Mouse (Mus musculus) embryonic facial prominence, embryonic 14.5 days (tissue): ENCODE data around the gene Lysmd4. TPM values are rescaled to one million over a fixed set of nuclear protein-coding genes. Genes with fewer than 3 reads are reported as not detected.

Experiments used
- ATAC-seq: fragments of 200-750 bp; cut with Nextera tagmentation; 2 replicates; pipeline ENCODE4 v1.8.0; 2017; ENCODE audit warnings: low read depth, moderate number of reproducible peaks, moderate TSS enrichment
- DNase-seq: peaks from one replicate; pipeline ENCODE4 v3.0.0-alpha.2; 2015; ENCODE audit warnings: low spot score
- H3K27ac ChIP-seq: fragments of 300-500 bp; sonication (generic); replicated peaks from 2 replicates; pipeline ENCODE4 v1.5.1; 2014; ENCODE audit warnings: low read depth, mild to moderate bottlenecking, low read length, moderate library complexity
- H3K27me3 ChIP-seq: fragments of 300-500 bp; sonication (generic); replicated peaks from 2 replicates; pipeline ENCODE4 v1.6.1; 2014; ENCODE audit warnings: low read length; ENCODE audit not compliant: control insufficient read depth, insufficient read depth
- H3K36me3 ChIP-seq: fragments of 300-500 bp; sonication (generic); 2 replicates; pipeline ENCODE4 v1.6.1; 2014; ENCODE audit warnings: low read length, mixed read lengths; ENCODE audit not compliant: control insufficient read depth, insufficient read depth
- H3K4me1 ChIP-seq: fragments of 300-500 bp; sonication (generic); 2 replicates; pipeline ENCODE4 v1.6.1; 2014; ENCODE audit warnings: antibody characterized with exemption, low read length; ENCODE audit not compliant: control insufficient read depth, insufficient read depth
- H3K4me2 ChIP-seq: fragments of 300-500 bp; sonication (generic); 2 replicates; pipeline ENCODE4 v1.6.1; 2014; ENCODE audit warnings: low read depth, mild to moderate bottlenecking, low read length, moderate library complexity, mixed read lengths
- H3K4me3 ChIP-seq: fragments of 300-500 bp; sonication (generic); 2 replicates; pipeline ENCODE4 v1.5.1; 2014; ENCODE audit warnings: low read depth, mild to moderate bottlenecking, low read length
- H3K9ac ChIP-seq: fragments of 300-500 bp; sonication (generic); 2 replicates; pipeline ENCODE4 v1.6.1; 2014; ENCODE audit warnings: low read depth, mild to moderate bottlenecking, low read length, moderate library complexity, mixed read lengths
- H3K9me3 ChIP-seq: fragments of 300-500 bp; sonication (generic); 2 replicates; pipeline ENCODE4 v1.6.1; 2016; ENCODE audit warnings: low read length; ENCODE audit not compliant: control insufficient read depth
- WGBS: fragments of 180-500 bp; shearing (Covaris S2); extraction: QIAGEN DNeasy Blood & Tissue Kit; methylation state at CpG from one replicate; pipeline ENCODE4 v1.1.7; 2014; 5-methylcytosine and 5-hydroxymethylcytosine counted together
- polyA plus RNA-seq: library from polyadenylated mRNA; unstranded; fragments of >200 nt; fragmentation: Nextera tagmentation; extraction: Ambion mirVana; gene quantifications from 2 replicates; pipeline ENCODE4 v1.2.1, GENCODE M21; 2014

Lysmd4 gene
- polyA plus RNA-seq, 1 experiment from 2014 or later = 13.7 TPM

GRCm38 (mm10) chr7:67283581-67283980, 61.2 kb downstream of the Lysmd4 start:
- Histone ChIP-seq H3K4me3 (no peak overlapping the region), H3K36me3 (peaks cover 5% of the 10 kb centered on the region; the same call in 1 of the 2 replicates), H3K9ac (no peak overlapping the region), H3K27ac (no peak overlapping the region), H3K27me3 (no peaks in the 10 kb centered on the region), H3K9me3 (no peaks in the 10 kb centered on the region), H3K4me2 (no peak overlapping the region), H3K4me1 (no peaks in the 10 kb centered on the region)
- no peak for ATAC-seq
- WGBS = 95% methylated on average over 6 of the region's 6 CpGs
- no peak for DNase-seq

- Histone ChIP-seq H3K4me3 (no peak overlapping the region), H3K27ac (no peak overlapping the region), H3K4me2 (no peak overlapping the region), H3K27me3 (no peaks in the 10 kb centered on the region), H3K36me3 (peaks cover 3% of the 10 kb centered on the region; the same call in 1 of the 2 replicates), H3K9ac (no peak overlapping the region), H3K4me1 (no peaks in the 10 kb centered on the region), H3K9me3 (no peaks in the 10 kb centered on the region)
- ATAC-seq = no peak
- DNase-seq = no peak
- 84% methylated on average over 4 of the region's 4 CpGs for WGBS
Observed at GRCm38 (mm10) chr7:67287456-67287855, 65.1 kb downstream of the Lysmd4 start.

GRCm38 (mm10) chr7:67291356-67291755, 69.0 kb downstream of the Lysmd4 start:
- no peak overlapping the region for H3K4me2 ChIP-seq
- H3K9ac ChIP-seq = no peak overlapping the region
- DNase-seq (no peak), ATAC-seq (no peak)
- H3K9me3 ChIP-seq = no peaks in the 10 kb centered on the region
- 59% methylated on average over 1 of the region's 1 CpGs for WGBS
- H3K27me3 ChIP-seq = no peaks in the 10 kb centered on the region
- no peaks in the 10 kb centered on the region for H3K4me1 ChIP-seq
- H3K36me3 ChIP-seq = peaks cover 3% of the 10 kb centered on the region; the same call in 1 of the 2 replicates
- H3K4me3 ChIP-seq = no peak overlapping the region
- H3K27ac ChIP-seq = no peak overlapping the region

- Histone ChIP-seq H3K9ac (no peak overlapping the region), H3K27ac (no peak overlapping the region), H3K36me3 (no peaks in the 10 kb centered on the region), H3K27me3 (no peaks in the 10 kb centered on the region), H3K4me3 (no peak overlapping the region), H3K9me3 (no peaks in the 10 kb centered on the region), H3K4me1 (no peaks in the 10 kb centered on the region), H3K4me2 (no peak overlapping the region)
- WGBS = 91% methylated on average over 1 of the region's 1 CpGs
- DNase-seq (no peak), ATAC-seq (no peak)
Observed at GRCm38 (mm10) chr7:67296419-67296818, 74.1 kb downstream of the Lysmd4 start.

GRCm38 (mm10) chr7:67304937-67305336, 82.6 kb downstream of the Lysmd4 start:
- Histone ChIP-seq H3K27me3 (no peaks in the 10 kb centered on the region), H3K36me3 (peaks cover 4% of the 10 kb centered on the region; the same call in 1 of the 2 replicates), H3K4me3 (no peak overlapping the region), H3K4me1 (no peaks in the 10 kb centered on the region), H3K9ac (no peak overlapping the region), H3K27ac (no peak overlapping the region), H3K9me3 (no peaks in the 10 kb centered on the region), H3K4me2 (no peak overlapping the region)
- DNase-seq (no peak), ATAC-seq (no peak)
- WGBS = 79% methylated on average over 3 of the region's 3 CpGs

- ATAC-seq = no peak
Observed at GRCm38 (mm10) chr7:67307078-67307477, 84.7 kb downstream of the Lysmd4 start.

GRCm38 (mm10) chr7:67308102-67308501, 85.8 kb downstream of the Lysmd4 start:
- H3K4me1 ChIP-seq = no peaks in the 10 kb centered on the region
- ATAC-seq = no peak
- no peaks in the 10 kb centered on the region for H3K9me3 ChIP-seq
- H3K27me3 ChIP-seq = no peaks in the 10 kb centered on the region
- no peak overlapping the region for H3K4me2 ChIP-seq
- peaks cover 8% of the 10 kb centered on the region; the same call in 1 of the 2 replicates for H3K36me3 ChIP-seq
- no peak overlapping the region for H3K27ac ChIP-seq
- H3K4me3 ChIP-seq = no peak overlapping the region
- H3K9ac ChIP-seq = no peak overlapping the region
- 89% methylated on average over 2 of the region's 2 CpGs for WGBS
- DNase-seq = no peak

More at GRCm38 (mm10) chr7:67307078-67307477, 84.7 kb downstream of the Lysmd4 start:
- Histone ChIP-seq H3K4me2 (no peak overlapping the region), H3K9ac (no peak overlapping the region), H3K4me3 (no peak overlapping the region), H3K9me3 (no peaks in the 10 kb centered on the region), H3K4me1 (no peaks in the 10 kb centered on the region), H3K27ac (no peak overlapping the region), H3K27me3 (no peaks in the 10 kb centered on the region), H3K36me3 (peaks cover 8% of the 10 kb centered on the region; the same call in 1 of the 2 replicates)
- 93% methylated on average over 3 of the region's 3 CpGs for WGBS
- DNase-seq = no peak

- Histone ChIP-seq H3K4me3 (no peak overlapping the region), H3K27me3 (no peaks in the 10 kb centered on the region), H3K36me3 (peaks cover 15% of the 10 kb centered on the region; the same call in 1 of the 2 replicates), H3K27ac (no peak overlapping the region), H3K9me3 (no peaks in the 10 kb centered on the region), H3K4me2 (no peak overlapping the region), H3K9ac (no peak overlapping the region), H3K4me1 (no peaks in the 10 kb centered on the region)
- ATAC-seq (no peak), DNase-seq (no peak)
- 90% methylated on average over 2 of the region's 2 CpGs for WGBS
Observed at GRCm38 (mm10) chr7:67310151-67310550, 87.8 kb downstream of the Lysmd4 start.

- H3K9me3 ChIP-seq = no peaks in the 10 kb centered on the region
Observed at GRCm38 (mm10) chr7:67313200-67313599, 90.9 kb downstream of the Lysmd4 start.

More at GRCm38 (mm10) chr7:67313200-67313599, 90.9 kb downstream of the Lysmd4 start:
- Histone ChIP-seq H3K4me1 (no peaks in the 10 kb centered on the region), H3K27me3 (no peaks in the 10 kb centered on the region), H3K36me3 (peaks cover 18% of the 10 kb centered on the region; the same call in 1 of the 2 replicates), H3K4me2 (no peak overlapping the region), H3K9ac (no peak overlapping the region), H3K4me3 (no peak overlapping the region), H3K27ac (no peak overlapping the region)
- WGBS = 85% methylated on average over 3 of the region's 3 CpGs
- DNase-seq (no peak), ATAC-seq (no peak)
